Comparison of ENCODE assay signal across 8 mouse cellular contexts in genomic region chr15:79109321-79109934, GRCm38 (mm10). TPM values are rescaled to one million over a fixed set of nuclear protein-coding genes. Genes with fewer than 3 reads are reported as not detected.
DNase-seq lines count a peak whose midpoint lies in the region; ATAC-seq and TF ChIP-seq lines count a peak whose summit lies in the region.

No protein-coding gene starts in this region.

- H3K36me3 ChIP-seq in forebrain, embryonic 12.5 days (replicated peaks): peaks cover 5% of the 10 kb centered on the region; the same call in 1 of the 2 replicates
- peaks cover 9% of the 10 kb centered on the region; the same call in 1 of the 2 replicates for H3K36me3 ChIP-seq in limb, embryonic 14.5 days (ENCODE audit: control insufficient read depth, insufficient read depth, low read length)

- no peak; the same call in 1 of the 2 replicates for ATAC-seq in forebrain, embryonic 12.5 days (ENCODE audit: low FRiP score)
- ATAC-seq in limb, embryonic 14.5 days (ENCODE audit: low FRiP score, low read depth): no peak

- DNase-seq in layer of hippocampus, postnatal 10 days (ENCODE audit: low spot score in 2 of 2): peak; percentile 47 to 61
- DNase-seq in layer of hippocampus, adult 9-11 months: no peak
- peak; percentile 34 for DNase-seq in R1 (ENCODE audit: low read depth, low spot score)
- DNase-seq in limb, embryonic 14.5 days (ENCODE audit: low spot score): no peak
- peak; percentile 75 for DNase-seq in neural tube, embryonic 10.5 days (ENCODE audit: extremely low spot score, low spot score)
- DNase-seq in urinary bladder, postnatal 25 days (ENCODE audit: low spot score): no peak
- DNase-seq in kidney, adult 18-20 months: no peak

- H3K9me3 ChIP-seq in forebrain, embryonic 12.5 days: no peaks in the 10 kb centered on the region
- H3K9me3 ChIP-seq in limb, embryonic 14.5 days (ENCODE audit: control insufficient read depth, low read length): no peaks in the 10 kb centered on the region

- peak overlapping the region; percentile 90 for H3K4me3 ChIP-seq in forebrain, embryonic 12.5 days (replicated peaks)
- H3K4me3 ChIP-seq in limb, embryonic 14.5 days (replicated peaks; ENCODE audit: low read length): peak overlapping the region; percentile 93

- TF ChIP-seq POLR2A in limb, embryonic 14.5 days (IDR thresholded peaks at IDR 0.05; ENCODE audit: borderline replicate concordance, extremely low read depth, insufficient read depth, insufficient read length): no peak

- peak overlapping the region; percentile 70 for H3K27ac ChIP-seq in forebrain, embryonic 12.5 days
- peak overlapping the region; percentile 83 for H3K27ac ChIP-seq in limb, embryonic 14.5 days (replicated peaks; ENCODE audit: low read depth, low read length)

- H3K4me2 ChIP-seq in forebrain, embryonic 12.5 days: peak overlapping the region; percentile 97
- peak overlapping the region; percentile 95 for H3K4me2 ChIP-seq in limb, embryonic 14.5 days (replicated peaks; ENCODE audit: low read depth, low read length, severe bottlenecking)

- peaks cover 28% of the 10 kb centered on the region for H3K4me1 ChIP-seq in forebrain, embryonic 12.5 days
- H3K4me1 ChIP-seq in limb, embryonic 14.5 days (ENCODE audit: control insufficient read depth, insufficient read depth, low read length): peaks cover 20% of the 10 kb centered on the region

- peak overlapping the region; percentile 91 for H3K9ac ChIP-seq in forebrain, embryonic 12.5 days
- peak overlapping the region; percentile 89 for H3K9ac ChIP-seq in limb, embryonic 14.5 days (ENCODE audit: low read depth, low read length, severe bottlenecking)

- H3K27me3 ChIP-seq in forebrain, embryonic 12.5 days: peaks cover 10% of the 10 kb centered on the region; the same call in 1 of the 2 replicates
- no peaks in the 10 kb centered on the region for H3K27me3 ChIP-seq in limb, embryonic 14.5 days (ENCODE audit: control insufficient read depth, insufficient read depth, low read length)

- under 1% methylated on average over 46 of the region's 46 CpGs for WGBS in forebrain, embryonic 12.5 days
- WGBS in limb, embryonic 14.5 days: under 1% methylated on average over 36 of the region's 46 CpGs

RNA-seq across cellular contexts. Expression of gene Micall1, which starts 0.7 kb away (rescaled TPM):
- total RNA-seq in layer of hippocampus, postnatal 10 days (2021): 10 to 100 TPM; 30.4 to 33.0 TPM
- 8.4 and 9.5 TPM in 2 replicates for polyA plus RNA-seq in forebrain, embryonic 12.5 days (2016; fragmentation: Nextera tagmentation; extraction: Ambion mirVana)
- polyA plus RNA-seq in limb, embryonic 14.5 days (2012; rRNA removed): 31.0 and 35.4 TPM in 2 replicates
- 12.8 and 14.8 TPM in 2 replicates for polyA plus RNA-seq in limb, embryonic 14.5 days (2014; fragmentation: Nextera tagmentation; extraction: Ambion mirVana)

RNA-seq across cellular contexts. Expression of gene Polr2f, which starts 31.4 kb away (rescaled TPM):
- total RNA-seq in layer of hippocampus, postnatal 10 days (2021): 100 to 1,000 TPM; 120 to 138 TPM
- 368 and 375 TPM in 2 replicates for polyA plus RNA-seq in forebrain, embryonic 12.5 days (2016; fragmentation: Nextera tagmentation; extraction: Ambion mirVana)
- polyA plus RNA-seq in limb, embryonic 14.5 days (2012; rRNA removed): 116 and 192 TPM in 2 replicates
- polyA plus RNA-seq in limb, embryonic 14.5 days (2014; fragmentation: Nextera tagmentation; extraction: Ambion mirVana): 326 and 334 TPM in 2 replicates

RNA-seq across cellular contexts. Expression of gene 1700088E04Rik, which starts 31.6 kb away (rescaled TPM):
- total RNA-seq in layer of hippocampus, postnatal 10 days (2021): 10 to 100 TPM; 14.7 to 15.4 TPM
- 9.2 and 12.2 TPM in 2 replicates for polyA plus RNA-seq in forebrain, embryonic 12.5 days (2016; fragmentation: Nextera tagmentation; extraction: Ambion mirVana)
- 3.8 and 4.7 TPM in 2 replicates for polyA plus RNA-seq in limb, embryonic 14.5 days (2012; rRNA removed)
- polyA plus RNA-seq in limb, embryonic 14.5 days (2014; fragmentation: Nextera tagmentation; extraction: Ambion mirVana): 6.1 and 7.1 TPM in 2 replicates

RNA-seq across cellular contexts. Expression of gene Eif3l, which starts 34.4 kb away (rescaled TPM):
- total RNA-seq in layer of hippocampus, postnatal 10 days (2021): 100 to 1,000 TPM in 1 of 2 experiments, 10 to 100 TPM in 1; 94.6 to 102 TPM
- 209 and 216 TPM in 2 replicates for polyA plus RNA-seq in forebrain, embryonic 12.5 days (2016; fragmentation: Nextera tagmentation; extraction: Ambion mirVana)
- polyA plus RNA-seq in limb, embryonic 14.5 days (2012; rRNA removed): 198 and 206 TPM in 2 replicates
- 214 and 219 TPM in 2 replicates for polyA plus RNA-seq in limb, embryonic 14.5 days (2014; fragmentation: Nextera tagmentation; extraction: Ambion mirVana)

RNA-seq across cellular contexts. Expression of gene Ankrd54, which starts 46.7 kb away (rescaled TPM):
- total RNA-seq in layer of hippocampus, postnatal 10 days (2021): 10 to 100 TPM; 19.5 to 22.2 TPM
- polyA plus RNA-seq in forebrain, embryonic 12.5 days (2016; fragmentation: Nextera tagmentation; extraction: Ambion mirVana): 59.5 and 60.0 TPM in 2 replicates
- 58.3 and 72.3 TPM in 2 replicates for polyA plus RNA-seq in limb, embryonic 14.5 days (2012; rRNA removed)
- polyA plus RNA-seq in limb, embryonic 14.5 days (2014; fragmentation: Nextera tagmentation; extraction: Ambion mirVana): 44.4 and 54.3 TPM in 2 replicates

Comparison
In these comparisons a context has a peak if more than half of its experiments do, and no peak if none do; other contexts are left out.
1. DNase-seq: peak in layer of hippocampus, postnatal 10 days (2 of 2), R1 (single experiment) and neural tube, embryonic 10.5 days (single experiment); none in layer of hippocampus, adult 9-11 months (single experiment), limb, embryonic 14.5 days (single experiment), urinary bladder, postnatal 25 days (single experiment) and kidney, adult 18-20 months (single experiment).